Mouse (Mus musculus) testis, adult 2 months (tissue): ENCODE measurements at regions not wholly inside any gene's neighbourhood (a gene's known extent, or its start where the extent isn't known, plus 50 kb on each side); places are given as distances from the start of the nearest gene placed in this dataset.

ENCODE experiments used
- CTCF ChIP-seq: fragments of 200-500 bp; IDR thresholded peaks from 2 replicates; pipeline ENCODE4 v1.5.1; 2012; ENCODE audit warnings: low read depth, mild to moderate bottlenecking, inconsistent platforms, low read length, moderate library complexity; ENCODE audit not compliant: control insufficient read depth, insufficient read depth, insufficient replicate concordance
- POLR2A ChIP-seq: fragments of 200-500 bp; IDR thresholded peaks from 2 replicates; pipeline ENCODE4 v1.6.1; 2012; ENCODE audit warnings: low read depth, mild to moderate bottlenecking, inconsistent platforms, low read length, moderate library complexity; ENCODE audit not compliant: control insufficient read depth

GRCm38 (mm10) chr3:52670628-52671028 lies 346.4 kb downstream of the Cog6 start:
- TF ChIP-seq POLR2A (no peak), CTCF (no peak)
